Mouse (Mus musculus) lung, postnatal 0 days (tissue): ENCODE measurements around the gene Dapk1.

ENCODE experiments used
- CTCF ChIP-seq: IDR thresholded peaks from 2 replicates; pipeline ENCODE4 v1.5.1; 2016; ENCODE audit warnings: antibody characterized with exemption, mild to moderate bottlenecking
- EP300 ChIP-seq: IDR thresholded peaks from 2 replicates; pipeline ENCODE4 v1.6.1; 2016; ENCODE audit warnings: antibody characterized with exemption, mild to moderate bottlenecking, control low read depth

DNA sequence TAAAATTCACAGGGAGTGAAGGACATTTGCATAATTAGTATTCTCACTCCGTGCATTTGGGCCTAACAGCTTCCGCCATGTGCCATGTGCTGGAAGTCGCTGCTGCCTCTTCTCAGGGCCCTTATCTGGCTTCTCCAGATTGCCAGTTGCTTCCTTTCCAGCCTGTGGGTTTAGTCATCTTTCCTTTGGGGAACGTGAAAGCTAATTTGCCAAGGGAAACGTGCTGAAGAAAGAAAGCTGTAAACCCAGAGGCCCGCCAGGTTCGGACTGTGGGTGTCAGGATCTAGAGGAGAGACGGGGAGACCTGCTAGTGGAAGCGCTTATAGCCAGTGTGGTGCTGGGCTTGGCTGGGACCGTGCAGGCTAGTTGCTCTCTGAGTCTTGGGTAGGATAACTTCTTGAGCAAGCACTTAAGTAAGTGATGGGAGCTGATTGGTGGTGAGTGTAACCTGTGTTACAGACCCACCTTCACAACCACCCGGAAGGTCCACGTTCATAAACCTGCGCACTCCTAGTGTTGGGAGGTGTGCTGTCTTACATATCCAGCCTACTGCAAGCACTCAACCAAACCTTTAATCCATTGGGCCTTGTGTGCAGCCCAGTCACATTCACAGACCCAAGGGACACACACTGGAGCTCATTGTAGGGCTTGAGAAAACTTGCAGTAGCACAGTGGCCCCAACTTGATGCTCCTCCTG is 141.8 kb downstream of the Dapk1 start:
- TF ChIP-seq EP300 (peak; percentile 64), CTCF (no peak)
